Mouse (Mus musculus): ENCODE results near the gene Plxna4.

- TF ChIP-seq MAX (IDR thresholded peaks at IDR 0.05; ENCODE audit: low read length) (no peak), CTCF (conservative IDR thresholded peaks at IDR 0.05 in 1 of 2, IDR thresholded peaks at IDR 0.05 in 1 of 2; ENCODE audit: low read depth in 2 of 2, low read length in 2 of 2) (no peak), MAFK (IDR thresholded peaks at IDR 0.05; ENCODE audit: insufficient replicate concordance, low read length) (no peak), SIN3A (IDR thresholded peaks at IDR 0.05; ENCODE audit: low read length) (no peak), POLR2A (IDR thresholded peaks at IDR 0.05; ENCODE audit: low read depth, low read length) (no peak), CHD1 (IDR thresholded peaks at IDR 0.05; ENCODE audit: low read depth, low read length) (no peak), E2F4 (IDR thresholded peaks at IDR 0.05; ENCODE audit: insufficient replicate concordance, low read depth, low read length) (no peak)
Observed at GRCm38 (mm10) chr6:32330034-32330795, 257.8 kb downstream of the Plxna4 start.
